Mouse (Mus musculus): ENCODE results near the gene Noxo1. TPM values are rescaled to one million over a fixed set of nuclear protein-coding genes. Genes with fewer than 3 reads are reported as not detected.
A peak's percentile ranks its signal among the peaks of the same experiment; 100 is the strongest.

Noxo1 gene
- polyA plus RNA-seq, 1 experiment from 2014 or later: 0.58 TPM

DNA sequence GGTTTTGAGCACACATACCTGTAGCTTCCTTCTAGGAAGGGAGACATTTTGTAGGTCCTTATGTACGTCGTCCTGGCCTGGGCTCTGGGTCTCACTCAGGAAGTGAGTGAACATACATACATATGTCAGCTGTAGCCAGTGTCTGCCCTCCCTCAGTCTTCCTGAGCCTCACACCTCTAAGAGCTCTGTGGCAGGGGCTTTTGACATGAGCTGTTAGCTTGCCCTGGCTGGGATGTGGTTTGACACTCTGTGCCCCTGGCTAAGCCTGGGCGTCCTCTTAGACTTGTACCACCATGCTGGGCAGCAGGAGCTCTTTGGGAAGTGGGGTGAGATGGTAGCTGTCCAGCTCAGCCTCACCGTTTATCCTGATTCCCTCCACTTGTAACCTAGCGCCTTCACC, 24.7 kb upstream of the Noxo1 start:
- Histone ChIP-seq H3K4me2 (peak overlapping the region; percentile 90), H3K27me3 (replicated peaks; ENCODE audit: control insufficient read depth, insufficient read depth, low read length) (no peaks in the 10 kb centered on the region), H3K9me3 (ENCODE audit: control insufficient read depth, low read length) (no peaks in the 10 kb centered on the region), H3K4me1 (replicated peaks; ENCODE audit: control insufficient read depth, insufficient read depth, low read length) (peaks cover 41% of the 10 kb centered on the region), H3K27ac (ENCODE audit: low read depth, low read length) (no peak overlapping the region; the same call in 1 of the 2 replicates), H3K4me3 (ENCODE audit: low read depth, low read length) (peak overlapping the region; percentile 99), H3K36me3 (ENCODE audit: control insufficient read depth, insufficient read depth, low read length) (no peaks in the 10 kb centered on the region), H3K9ac (ENCODE audit: low read depth, low read length) (peak overlapping the region; percentile 98)
- no peak for DNase-seq (ENCODE audit: low spot score)
- no peak for ATAC-seq (replicated peaks; ENCODE audit: low FRiP score)
- 64% methylated on average over 5 of the region's 5 CpGs for WGBS

DNA sequence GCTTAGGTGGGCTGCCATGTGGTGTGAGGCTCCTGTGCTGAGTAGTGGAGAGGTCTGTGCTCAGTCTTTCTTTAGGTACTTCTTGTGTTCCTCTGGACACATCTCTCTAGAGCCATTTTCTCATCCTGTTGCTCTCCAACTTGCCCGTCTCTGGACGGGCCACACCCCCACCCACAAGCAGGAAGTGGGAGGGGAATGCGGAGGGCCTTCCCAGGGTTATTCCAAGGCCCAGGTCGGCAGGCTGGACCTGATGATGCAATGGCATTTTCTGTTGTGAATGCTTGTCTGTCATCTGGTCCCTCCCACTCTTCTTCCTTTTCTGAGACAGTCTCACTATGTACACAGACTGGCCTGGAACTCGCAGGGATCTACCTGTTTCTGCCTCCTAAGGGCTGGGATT, 23.9 kb upstream of the Noxo1 start:
- DNase-seq (ENCODE audit: low spot score) (no peak), ATAC-seq (replicated peaks; ENCODE audit: low FRiP score) (no peak)
- Histone ChIP-seq H3K36me3 (ENCODE audit: control insufficient read depth, insufficient read depth, low read length) (peaks cover 4% of the 10 kb centered on the region; the same call in 1 of the 2 replicates), H3K9me3 (ENCODE audit: control insufficient read depth, low read length) (no peaks in the 10 kb centered on the region), H3K4me2 (peak overlapping the region; percentile 90), H3K9ac (ENCODE audit: low read depth, low read length) (no peak overlapping the region), H3K4me1 (replicated peaks; ENCODE audit: control insufficient read depth, insufficient read depth, low read length) (peaks cover 43% of the 10 kb centered on the region), H3K27me3 (replicated peaks; ENCODE audit: control insufficient read depth, insufficient read depth, low read length) (no peaks in the 10 kb centered on the region), H3K27ac (ENCODE audit: low read depth, low read length) (peak overlapping the region; percentile 16; the same call in 1 of the 2 replicates), H3K4me3 (ENCODE audit: low read depth, low read length) (peak overlapping the region; percentile 18; the same call in 1 of the 2 replicates)
- WGBS: 17% methylated on average over 5 of the region's 5 CpGs

DNA sequence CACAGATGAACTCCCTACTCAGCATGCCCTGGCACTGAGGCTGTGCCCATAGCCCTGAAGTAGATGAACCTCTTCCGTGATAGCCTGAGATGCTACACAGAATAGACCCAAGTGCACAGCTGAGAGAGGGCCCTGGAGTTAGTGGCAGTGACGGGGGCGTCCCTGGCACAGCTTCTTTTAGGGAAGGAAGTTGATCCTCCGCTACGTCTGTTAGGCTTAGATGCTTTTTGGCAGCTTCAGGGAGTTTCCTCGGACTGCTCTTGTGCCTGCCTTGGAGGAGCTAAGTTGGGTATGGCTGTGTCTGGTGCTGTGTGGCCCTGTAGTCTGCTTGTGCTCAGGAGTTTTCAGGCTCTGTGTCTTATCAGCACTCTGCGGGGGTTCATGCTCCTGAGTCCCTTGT, 21.8 kb upstream of the Noxo1 start:
- no peak overlapping the region for H3K27ac ChIP-seq (ENCODE audit: low read depth, low read length)
- peaks cover 40% of the 10 kb centered on the region for H3K4me1 ChIP-seq (replicated peaks; ENCODE audit: control insufficient read depth, insufficient read depth, low read length)
- H3K36me3 ChIP-seq (ENCODE audit: control insufficient read depth, insufficient read depth, low read length): peaks cover 23% of the 10 kb centered on the region
- H3K9me3 ChIP-seq (ENCODE audit: control insufficient read depth, low read length): no peaks in the 10 kb centered on the region
- H3K4me2 ChIP-seq: no peak overlapping the region
- ATAC-seq (replicated peaks; ENCODE audit: low FRiP score) (no peak), DNase-seq (ENCODE audit: low spot score) (no peak)
- no peak overlapping the region for H3K4me3 ChIP-seq (ENCODE audit: low read depth, low read length)
- H3K27me3 ChIP-seq (replicated peaks; ENCODE audit: control insufficient read depth, insufficient read depth, low read length): no peaks in the 10 kb centered on the region
- 69% methylated on average over 7 of the region's 7 CpGs for WGBS
- H3K9ac ChIP-seq (ENCODE audit: low read depth, low read length): peak overlapping the region; percentile 31; the same call in 1 of the 2 replicates

DNA sequence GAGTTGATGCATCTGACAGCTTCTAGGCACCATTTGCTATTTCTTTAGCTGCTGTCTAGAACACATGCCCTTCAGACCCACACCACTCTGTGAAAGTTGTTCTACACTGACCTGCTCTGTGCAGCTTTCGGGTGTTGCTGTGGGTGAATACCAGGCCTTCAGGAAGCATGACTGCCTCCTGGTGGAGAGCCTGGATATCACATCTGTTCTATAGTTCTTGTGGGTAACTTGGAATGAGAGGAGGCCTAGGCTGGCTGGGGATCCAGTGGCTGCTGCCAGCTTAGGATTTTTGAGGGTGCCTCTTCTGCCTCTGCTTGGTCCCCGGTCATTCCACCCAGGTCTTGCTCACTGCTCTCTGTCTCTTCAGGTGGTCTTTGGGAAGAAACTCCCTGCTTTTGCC, 19.8 kb upstream of the Noxo1 start:
- Histone ChIP-seq H3K27ac (ENCODE audit: low read depth, low read length) (no peak overlapping the region), H3K9ac (ENCODE audit: low read depth, low read length) (no peak overlapping the region), H3K4me1 (replicated peaks; ENCODE audit: control insufficient read depth, insufficient read depth, low read length) (peaks cover 31% of the 10 kb centered on the region), H3K36me3 (ENCODE audit: control insufficient read depth, insufficient read depth, low read length) (peaks cover 40% of the 10 kb centered on the region), H3K27me3 (replicated peaks; ENCODE audit: control insufficient read depth, insufficient read depth, low read length) (no peaks in the 10 kb centered on the region), H3K4me3 (ENCODE audit: low read depth, low read length) (no peak overlapping the region), H3K4me2 (no peak overlapping the region), H3K9me3 (ENCODE audit: control insufficient read depth, low read length) (no peaks in the 10 kb centered on the region)
- ATAC-seq (replicated peaks; ENCODE audit: low FRiP score): peak; percentile 27; the same call in 1 of the 2 replicates
- 75% methylated on average over 2 of the region's 2 CpGs for WGBS
- no peak for DNase-seq (ENCODE audit: low spot score)

DNA sequence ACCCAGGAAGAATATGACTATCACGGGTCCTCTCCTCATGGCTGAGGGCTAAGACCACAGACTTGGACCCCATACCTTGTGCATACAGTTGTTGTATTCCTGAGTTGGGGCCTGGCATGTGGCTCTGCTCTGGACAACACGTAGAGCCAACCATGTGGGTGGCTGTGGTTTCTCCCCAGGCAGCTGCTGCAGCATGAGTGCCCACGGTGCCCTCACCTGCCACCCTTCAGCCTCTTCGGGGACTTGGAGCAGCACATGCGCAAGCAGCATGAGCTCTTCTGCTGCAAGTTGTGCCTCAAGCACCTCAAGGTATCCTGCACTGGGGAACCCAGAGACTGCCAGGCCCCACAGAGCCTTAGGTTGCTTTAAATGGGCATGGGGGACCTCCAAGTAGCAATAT, 19.2 kb upstream of the Noxo1 start:
- no peak overlapping the region for H3K4me3 ChIP-seq (ENCODE audit: low read depth, low read length)
- no peaks in the 10 kb centered on the region for H3K27me3 ChIP-seq (replicated peaks; ENCODE audit: control insufficient read depth, insufficient read depth, low read length)
- no peak overlapping the region for H3K4me2 ChIP-seq
- H3K4me1 ChIP-seq (replicated peaks; ENCODE audit: control insufficient read depth, insufficient read depth, low read length): peaks cover 24% of the 10 kb centered on the region
- no peak for DNase-seq (ENCODE audit: low spot score)
- WGBS: 97% methylated on average over 5 of the region's 5 CpGs
- no peak overlapping the region for H3K27ac ChIP-seq (ENCODE audit: low read depth, low read length)
- H3K36me3 ChIP-seq (ENCODE audit: control insufficient read depth, insufficient read depth, low read length): peaks cover 45% of the 10 kb centered on the region
- no peak overlapping the region for H3K9ac ChIP-seq (ENCODE audit: low read depth, low read length)
- no peak for ATAC-seq (replicated peaks; ENCODE audit: low FRiP score)
- H3K9me3 ChIP-seq (ENCODE audit: control insufficient read depth, low read length): no peaks in the 10 kb centered on the region

DNA sequence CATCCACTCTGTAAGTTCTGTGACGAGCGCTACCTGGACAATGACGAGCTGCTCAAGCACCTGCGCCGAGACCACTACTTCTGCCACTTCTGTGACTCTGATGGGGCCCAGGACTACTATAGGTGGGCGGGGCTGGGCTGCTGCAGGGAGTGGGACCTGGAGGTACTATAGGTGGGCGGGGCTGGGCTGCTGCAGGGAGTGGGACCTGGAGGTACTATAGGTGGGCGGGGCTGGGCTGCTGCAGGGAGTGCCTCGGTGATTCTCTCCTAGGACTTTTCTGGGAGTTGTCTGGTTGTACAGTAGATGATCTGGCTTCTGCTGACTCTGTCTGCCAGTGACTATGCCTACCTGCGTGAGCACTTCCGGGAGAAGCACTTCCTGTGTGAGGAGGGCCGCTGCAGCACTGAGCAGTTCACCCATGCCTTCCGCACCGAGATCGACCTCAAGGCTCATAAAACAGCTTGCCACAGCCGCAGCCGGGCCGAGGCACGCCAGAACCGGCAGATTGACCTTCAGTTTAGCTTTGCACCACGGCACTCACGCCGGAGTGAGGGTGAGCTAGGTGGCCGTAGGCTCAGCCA, 18.4 kb upstream of the Noxo1 start:
- no peak overlapping the region for H3K4me3 ChIP-seq (ENCODE audit: low read depth, low read length)
- H3K36me3 ChIP-seq (ENCODE audit: control insufficient read depth, insufficient read depth, low read length): peaks cover 47% of the 10 kb centered on the region
- H3K9ac ChIP-seq (ENCODE audit: low read depth, low read length): no peak overlapping the region
- H3K27ac ChIP-seq (ENCODE audit: low read depth, low read length): no peak overlapping the region
- H3K27me3 ChIP-seq (replicated peaks; ENCODE audit: control insufficient read depth, insufficient read depth, low read length): no peaks in the 10 kb centered on the region
- H3K4me1 ChIP-seq (replicated peaks; ENCODE audit: control insufficient read depth, insufficient read depth, low read length): peaks cover 17% of the 10 kb centered on the region
- H3K9me3 ChIP-seq (ENCODE audit: control insufficient read depth, low read length): no peaks in the 10 kb centered on the region
- DNase-seq (ENCODE audit: low spot score) (no peak), ATAC-seq (replicated peaks; ENCODE audit: low FRiP score) (peak; percentile 41; the same call in 1 of the 2 replicates)
- WGBS: 88% methylated on average over 24 of the region's 24 CpGs
- H3K4me2 ChIP-seq: no peak overlapping the region

DNA sequence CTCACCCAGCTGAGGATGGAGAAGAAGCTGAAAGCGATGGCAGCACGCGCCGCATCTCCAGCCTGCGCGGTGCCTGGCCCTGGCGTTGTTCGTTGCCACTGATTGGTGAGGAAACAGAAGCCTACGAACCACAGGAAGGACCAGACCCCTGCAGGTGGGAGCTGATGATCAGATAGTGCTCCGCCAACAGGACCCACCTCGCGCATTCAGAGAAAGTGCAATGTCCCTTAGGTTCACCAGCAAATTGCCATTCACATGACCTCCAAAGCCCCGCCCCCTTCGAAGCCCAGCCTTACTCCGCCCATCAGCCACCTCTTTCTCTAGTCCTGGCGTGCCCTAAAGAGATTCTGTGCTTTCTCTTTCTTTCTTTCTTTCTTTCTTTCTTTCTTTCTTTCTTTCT, 9.5 kb upstream of the Noxo1 start:
- ATAC-seq (replicated peaks; ENCODE audit: low FRiP score) (no peak), DNase-seq (ENCODE audit: low spot score) (no peak)
- H3K4me3 ChIP-seq (ENCODE audit: low read depth, low read length): no peak overlapping the region
- peak overlapping the region; percentile 41 for H3K4me2 ChIP-seq
- H3K9ac ChIP-seq (ENCODE audit: low read depth, low read length): no peak overlapping the region
- peaks cover 21% of the 10 kb centered on the region for H3K4me1 ChIP-seq (replicated peaks; ENCODE audit: control insufficient read depth, insufficient read depth, low read length)
- 32% methylated on average over 16 of the region's 16 CpGs for WGBS
- peaks cover 49% of the 10 kb centered on the region for H3K27me3 ChIP-seq (replicated peaks; ENCODE audit: control insufficient read depth, insufficient read depth, low read length)
- no peaks in the 10 kb centered on the region for H3K9me3 ChIP-seq (ENCODE audit: control insufficient read depth, low read length)
- H3K27ac ChIP-seq (ENCODE audit: low read depth, low read length): no peak overlapping the region
- peaks cover 3% of the 10 kb centered on the region; the same call in 1 of the 2 replicates for H3K36me3 ChIP-seq (ENCODE audit: control insufficient read depth, insufficient read depth, low read length)

DNA sequence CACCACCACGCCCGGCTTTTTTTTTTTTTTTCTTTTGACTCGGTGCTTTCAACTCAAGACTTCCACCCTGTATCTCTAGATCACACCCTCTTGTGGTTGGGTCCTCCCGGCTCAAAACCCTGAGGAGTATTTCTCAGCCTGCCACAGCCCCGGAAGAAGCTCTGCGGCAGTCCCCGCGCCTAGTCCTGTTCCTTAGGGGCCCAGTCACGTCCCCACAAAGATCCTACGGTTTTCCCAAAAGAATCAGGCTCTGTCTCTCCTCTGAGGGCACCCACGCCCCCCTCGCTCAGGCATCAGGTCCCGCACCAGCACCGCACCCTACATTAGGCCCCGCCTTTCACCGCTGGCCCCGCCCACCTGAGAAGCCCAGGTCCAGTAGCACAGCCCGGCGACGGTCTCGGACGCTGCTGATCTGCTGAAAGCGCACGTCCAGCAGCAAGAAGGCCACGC, 8.9 kb upstream of the Noxo1 start:
- Histone ChIP-seq H3K4me3 (ENCODE audit: low read depth, low read length) (peak overlapping the region; percentile 52), H3K4me2 (peak overlapping the region; percentile 82), H3K9ac (ENCODE audit: low read depth, low read length) (peak overlapping the region; percentile 43; the same call in 1 of the 2 replicates), H3K36me3 (ENCODE audit: control insufficient read depth, insufficient read depth, low read length) (no peaks in the 10 kb centered on the region), H3K9me3 (ENCODE audit: control insufficient read depth, low read length) (no peaks in the 10 kb centered on the region), H3K4me1 (replicated peaks; ENCODE audit: control insufficient read depth, insufficient read depth, low read length) (peaks cover 21% of the 10 kb centered on the region), H3K27me3 (replicated peaks; ENCODE audit: control insufficient read depth, insufficient read depth, low read length) (peaks cover 49% of the 10 kb centered on the region), H3K27ac (ENCODE audit: low read depth, low read length) (peak overlapping the region; percentile 15; the same call in 1 of the 2 replicates)
- ATAC-seq (replicated peaks; ENCODE audit: low FRiP score): peak; percentile 70
- DNase-seq (ENCODE audit: low spot score): peak; percentile 62
- WGBS: under 1% methylated on average over 24 of the region's 25 CpGs

DNA sequence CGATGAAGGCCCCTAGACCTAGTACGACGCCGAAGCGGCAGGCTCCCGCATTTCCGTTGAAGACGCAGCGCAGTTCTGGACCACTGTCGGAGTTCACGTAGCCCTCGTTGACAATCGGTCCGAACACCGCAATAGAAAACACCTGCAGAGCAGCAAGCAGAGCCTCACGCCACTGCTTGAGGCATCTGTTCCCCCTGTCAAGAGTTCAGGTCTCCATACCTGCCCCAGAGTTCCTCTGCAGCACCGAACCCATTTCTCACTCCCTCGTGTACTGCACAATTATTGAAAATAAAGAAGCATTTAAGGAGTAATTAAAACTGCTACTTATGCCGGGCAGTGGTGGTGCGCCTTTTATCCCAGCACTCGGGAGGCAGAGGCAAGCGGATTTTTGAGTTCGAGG, 8.4 kb upstream of the Noxo1 start:
- H3K9ac ChIP-seq (ENCODE audit: low read depth, low read length): peak overlapping the region; percentile 43; the same call in 1 of the 2 replicates
- H3K27me3 ChIP-seq (replicated peaks; ENCODE audit: control insufficient read depth, insufficient read depth, low read length): peaks cover 49% of the 10 kb centered on the region
- no peak for ATAC-seq (replicated peaks; ENCODE audit: low FRiP score)
- peaks cover 21% of the 10 kb centered on the region for H3K4me1 ChIP-seq (replicated peaks; ENCODE audit: control insufficient read depth, insufficient read depth, low read length)
- DNase-seq (ENCODE audit: low spot score): no peak
- H3K27ac ChIP-seq (ENCODE audit: low read depth, low read length): no peak overlapping the region
- H3K4me3 ChIP-seq (ENCODE audit: low read depth, low read length): peak overlapping the region; percentile 52
- H3K4me2 ChIP-seq: peak overlapping the region; percentile 82
- no peaks in the 10 kb centered on the region for H3K9me3 ChIP-seq (ENCODE audit: control insufficient read depth, low read length)
- 18% methylated on average over 23 of the region's 23 CpGs for WGBS
- H3K36me3 ChIP-seq (ENCODE audit: control insufficient read depth, insufficient read depth, low read length): peaks cover under 1% of the 10 kb centered on the region; the same call in 1 of the 2 replicates

Data from liver, embryonic 11.5 days (tissue).